Mouse (Mus musculus): Measurements from ENCODE around the gene Dnajb12.

GRCm38 (mm10) chr10:59886081-59886466, 6.7 kb downstream of the Dnajb12 start:
- TF ChIP-seq CTCF (IDR thresholded peaks at IDR 0.05; ENCODE audit: low read depth), result no peak
- TF ChIP-seq EP300 (optimal IDR thresholded peaks at IDR 0.05), result no peak

Data from stomach, postnatal 0 days (tissue).